Mouse (Mus musculus): ENCODE data around the gene Tmem242. TPM values are rescaled to one million over a fixed set of nuclear protein-coding genes. Genes with fewer than 3 reads are reported as not detected.

Tmem242 gene
- polyA plus RNA-seq, 1 experiment from 2014 or later, result 118 TPM

DNA sequence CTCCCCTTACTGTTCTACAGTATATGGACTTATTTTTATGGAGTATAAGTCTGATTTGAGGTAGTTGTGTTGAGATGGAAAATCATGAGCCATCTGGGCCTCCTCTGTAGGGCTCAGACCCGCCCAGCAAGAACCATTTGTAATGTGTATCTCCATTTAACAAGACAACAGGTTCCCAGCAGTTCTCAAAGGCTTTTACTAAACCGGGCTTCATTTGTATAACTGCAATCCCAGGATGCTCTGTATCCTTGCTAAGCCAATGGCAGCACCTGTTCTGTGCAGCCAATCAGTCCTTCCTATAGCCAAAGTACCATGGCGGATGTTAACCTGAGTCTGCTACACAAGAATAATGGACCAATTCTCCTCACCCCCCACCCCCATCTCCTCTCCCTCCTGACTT is 23.5 kb downstream of the Tmem242 start:
- Histone ChIP-seq H3K9ac (no peak overlapping the region), H3K27me3 (no peaks in the 10 kb centered on the region), H3K4me2 (no peak overlapping the region), H3K36me3 (peaks cover 9% of the 10 kb centered on the region), H3K9me3 (replicated peaks) (no peaks in the 10 kb centered on the region), H3K4me1 (replicated peaks) (no peaks in the 10 kb centered on the region), H3K4me3 (no peak overlapping the region), H3K27ac (no peak overlapping the region)
- 93% methylated on average over 3 of the region's 3 CpGs for WGBS
- no peak for ATAC-seq (replicated peaks; ENCODE audit: insufficient number of reproducible peaks, insufficient read depth, low FRiP score, low read depth)

GRCm38 (mm10) chr17:5414041-5414440 is 26.0 kb downstream of the Tmem242 start:
- Histone ChIP-seq H3K27ac (no peak overlapping the region), H3K4me2 (no peak overlapping the region), H3K9ac (no peak overlapping the region), H3K27me3 (no peaks in the 10 kb centered on the region), H3K9me3 (replicated peaks) (no peaks in the 10 kb centered on the region), H3K36me3 (peaks cover 14% of the 10 kb centered on the region), H3K4me1 (replicated peaks) (no peaks in the 10 kb centered on the region), H3K4me3 (no peak overlapping the region)
- ATAC-seq (replicated peaks; ENCODE audit: insufficient number of reproducible peaks, insufficient read depth, low FRiP score, low read depth), result no peak
- 77% methylated on average over 3 of the region's 3 CpGs for WGBS

- WGBS, result 88% methylated on average over 13 of the region's 13 CpGs
- no peaks in the 10 kb centered on the region for H3K27me3 ChIP-seq
- no peak overlapping the region for H3K27ac ChIP-seq
- H3K36me3 ChIP-seq, result peaks cover 12% of the 10 kb centered on the region; the same call in 1 of the 2 replicates
- H3K9ac ChIP-seq, result no peak overlapping the region
- no peak for ATAC-seq (replicated peaks; ENCODE audit: insufficient number of reproducible peaks, insufficient read depth, low FRiP score, low read depth)
- no peaks in the 10 kb centered on the region for H3K9me3 ChIP-seq (replicated peaks)
- H3K4me3 ChIP-seq, result no peak overlapping the region
- no peak overlapping the region for H3K4me2 ChIP-seq
- H3K4me1 ChIP-seq (replicated peaks), result no peaks in the 10 kb centered on the region
Measured at GRCm38 (mm10) chr17:5413350-5413749, 26.7 kb downstream of the Tmem242 start.

DNA sequence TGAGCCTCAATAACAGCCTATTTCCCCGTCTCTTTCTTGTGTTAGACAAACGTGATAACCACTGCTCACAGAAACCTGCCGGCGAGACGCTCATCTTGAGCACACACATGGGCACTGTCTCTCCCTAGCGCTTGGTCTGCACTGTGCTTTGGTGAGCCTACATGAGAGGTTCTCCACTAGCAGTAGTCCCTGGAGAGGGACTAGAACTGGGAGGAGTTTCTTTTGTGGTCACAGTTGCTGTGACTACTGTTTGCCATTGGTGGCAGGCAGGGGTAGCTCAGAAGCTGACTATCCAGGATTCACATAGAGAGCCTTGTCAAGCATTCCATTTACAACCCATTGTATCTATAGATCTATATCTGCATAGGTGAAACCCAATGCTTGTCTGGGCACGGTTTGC is 27.3 kb downstream of the Tmem242 start:
- 85% methylated on average over 7 of the region's 7 CpGs for WGBS
- no peak for ATAC-seq (replicated peaks; ENCODE audit: insufficient number of reproducible peaks, insufficient read depth, low FRiP score, low read depth)

GRCm38 (mm10) chr17:5412301-5412700 is 27.8 kb downstream of the Tmem242 start:
- no peak overlapping the region for H3K4me3 ChIP-seq
- 92% methylated on average over 8 of the region's 8 CpGs for WGBS

More for the DNA sequence above, 27.3 kb downstream of the Tmem242 start:
- no peak overlapping the region for H3K9ac ChIP-seq
- H3K4me2 ChIP-seq, result no peak overlapping the region
- H3K4me3 ChIP-seq, result no peak overlapping the region
- H3K36me3 ChIP-seq, result 0 out of 2 replicates have a peak, but pooled peaks cover 9% of the 10 kb centered on the region
- no peak overlapping the region for H3K27ac ChIP-seq
- no peaks in the 10 kb centered on the region for H3K27me3 ChIP-seq
- H3K4me1 ChIP-seq (replicated peaks), result no peaks in the 10 kb centered on the region
- no peaks in the 10 kb centered on the region for H3K9me3 ChIP-seq (replicated peaks)

GRCm38 (mm10) chr17:5411205-5411604 is 28.9 kb downstream of the Tmem242 start:
- 90% methylated on average over 17 of the region's 17 CpGs for WGBS
- no peak overlapping the region for H3K4me2 ChIP-seq
- no peaks in the 10 kb centered on the region for H3K9me3 ChIP-seq (replicated peaks)
- no peak overlapping the region for H3K4me3 ChIP-seq
- H3K4me1 ChIP-seq (replicated peaks), result peaks cover 7% of the 10 kb centered on the region
- no peaks in the 10 kb centered on the region for H3K27me3 ChIP-seq
- no peak for ATAC-seq (replicated peaks; ENCODE audit: insufficient number of reproducible peaks, insufficient read depth, low FRiP score, low read depth)
- H3K27ac ChIP-seq, result no peak overlapping the region
- 0 out of 2 replicates have a peak, but pooled peaks cover 9% of the 10 kb centered on the region for H3K36me3 ChIP-seq
- H3K9ac ChIP-seq, result no peak overlapping the region

More at GRCm38 (mm10) chr17:5412301-5412700, 27.8 kb downstream of the Tmem242 start:
- peaks cover 2% of the 10 kb centered on the region; the same call in 1 of the 2 replicates for H3K4me1 ChIP-seq (replicated peaks)
- no peaks in the 10 kb centered on the region for H3K9me3 ChIP-seq (replicated peaks)
- H3K27ac ChIP-seq, result no peak overlapping the region
- no peak for ATAC-seq (replicated peaks; ENCODE audit: insufficient number of reproducible peaks, insufficient read depth, low FRiP score, low read depth)
- H3K4me2 ChIP-seq, result no peak overlapping the region
- H3K9ac ChIP-seq, result no peak overlapping the region
- H3K27me3 ChIP-seq, result no peaks in the 10 kb centered on the region
- 0 out of 2 replicates have a peak, but pooled peaks cover 9% of the 10 kb centered on the region for H3K36me3 ChIP-seq

DNA sequence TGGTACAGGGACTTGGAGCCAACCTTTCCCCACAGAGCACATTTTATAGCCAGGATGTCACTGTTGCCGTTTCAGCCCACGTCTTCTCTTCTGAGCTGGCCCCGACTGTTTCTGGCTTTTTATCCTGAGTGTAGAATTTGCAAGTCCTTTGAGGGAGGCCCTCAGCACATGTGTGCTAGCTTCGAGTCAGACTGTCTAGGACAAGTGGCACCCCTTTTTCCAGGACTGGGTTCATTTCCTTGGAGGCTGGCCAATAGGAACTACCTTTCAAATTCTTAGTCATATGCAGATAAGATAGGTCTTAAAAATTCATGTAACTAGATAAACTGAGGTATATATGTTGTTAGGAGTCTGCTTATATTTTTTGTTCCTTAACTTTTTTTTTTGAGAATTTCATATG is 29.7 kb downstream of the Tmem242 start:
- 0 out of 2 replicates have a peak, but pooled peaks cover 9% of the 10 kb centered on the region for H3K36me3 ChIP-seq
- H3K27ac ChIP-seq, result no peak overlapping the region
- H3K4me1 ChIP-seq (replicated peaks), result peaks cover 7% of the 10 kb centered on the region
- no peak overlapping the region for H3K4me2 ChIP-seq
- WGBS, result 72% methylated on average over 4 of the region's 4 CpGs
- no peak overlapping the region for H3K9ac ChIP-seq
- H3K27me3 ChIP-seq, result no peaks in the 10 kb centered on the region
- H3K4me3 ChIP-seq, result no peak overlapping the region
- no peak for ATAC-seq (replicated peaks; ENCODE audit: insufficient number of reproducible peaks, insufficient read depth, low FRiP score, low read depth)
- no peaks in the 10 kb centered on the region for H3K9me3 ChIP-seq (replicated peaks)

DNA sequence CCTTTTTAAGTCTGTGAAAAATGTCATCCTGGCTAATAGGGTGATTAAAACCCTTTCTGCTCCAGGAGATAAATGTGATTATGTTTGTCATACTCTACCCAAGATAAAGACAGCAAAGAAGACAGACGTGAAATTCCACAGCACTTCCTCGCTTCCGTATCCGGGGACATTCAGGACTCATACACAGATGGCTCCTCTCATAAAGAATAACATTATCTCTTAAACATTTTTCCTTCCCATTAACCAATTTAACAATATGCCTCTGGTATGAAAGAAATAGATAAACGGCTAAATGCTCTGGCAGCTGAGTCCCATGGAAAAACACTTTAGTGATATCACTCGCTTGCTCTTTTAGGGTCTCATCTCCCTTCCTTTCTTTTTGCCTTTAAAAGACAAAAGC is 33.0 kb downstream of the Tmem242 start:
- Histone ChIP-seq H3K4me2 (no peak overlapping the region), H3K27me3 (peaks cover 18% of the 10 kb centered on the region), H3K9me3 (replicated peaks) (no peaks in the 10 kb centered on the region), H3K9ac (no peak overlapping the region), H3K36me3 (0 out of 2 replicates have a peak, but pooled peaks cover 9% of the 10 kb centered on the region), H3K4me1 (replicated peaks) (peaks cover 16% of the 10 kb centered on the region), H3K27ac (no peak overlapping the region), H3K4me3 (no peak overlapping the region)
- 39% methylated on average over 6 of the region's 6 CpGs for WGBS
- ATAC-seq (replicated peaks; ENCODE audit: insufficient number of reproducible peaks, insufficient read depth, low FRiP score, low read depth), result no peak

DNA sequence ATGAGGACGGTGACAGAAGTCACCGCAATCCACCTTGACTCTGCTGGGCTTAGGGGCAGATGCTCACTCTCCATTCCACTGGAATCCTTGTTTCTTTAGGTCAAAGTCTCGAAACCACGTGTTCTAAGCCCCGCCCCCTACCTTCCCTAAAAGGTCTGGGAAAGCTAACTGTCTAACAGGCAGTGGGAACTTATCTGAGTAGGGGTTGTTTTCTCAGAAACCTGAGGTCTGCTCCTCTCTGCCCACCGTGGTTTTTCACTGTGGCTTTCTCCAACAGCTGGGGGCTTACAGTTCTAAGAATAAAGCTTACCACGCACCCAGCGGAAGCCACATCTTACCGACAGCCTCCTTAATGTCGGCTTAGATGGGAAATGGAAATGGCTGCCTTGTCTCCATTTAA is 33.5 kb downstream of the Tmem242 start:
- Histone ChIP-seq H3K27me3 (peaks cover 18% of the 10 kb centered on the region), H3K4me2 (peak overlapping the region; percentile 37; the same call in 1 of the 2 replicates), H3K9ac (no peak overlapping the region), H3K27ac (no peak overlapping the region), H3K9me3 (replicated peaks) (no peaks in the 10 kb centered on the region), H3K4me3 (no peak overlapping the region), H3K36me3 (0 out of 2 replicates have a peak, but pooled peaks cover 6% of the 10 kb centered on the region), H3K4me1 (replicated peaks) (peaks cover 20% of the 10 kb centered on the region)
- ATAC-seq (replicated peaks; ENCODE audit: insufficient number of reproducible peaks, insufficient read depth, low FRiP score, low read depth), result no peak
- WGBS, result 22% methylated on average over 10 of the region's 10 CpGs

DNA sequence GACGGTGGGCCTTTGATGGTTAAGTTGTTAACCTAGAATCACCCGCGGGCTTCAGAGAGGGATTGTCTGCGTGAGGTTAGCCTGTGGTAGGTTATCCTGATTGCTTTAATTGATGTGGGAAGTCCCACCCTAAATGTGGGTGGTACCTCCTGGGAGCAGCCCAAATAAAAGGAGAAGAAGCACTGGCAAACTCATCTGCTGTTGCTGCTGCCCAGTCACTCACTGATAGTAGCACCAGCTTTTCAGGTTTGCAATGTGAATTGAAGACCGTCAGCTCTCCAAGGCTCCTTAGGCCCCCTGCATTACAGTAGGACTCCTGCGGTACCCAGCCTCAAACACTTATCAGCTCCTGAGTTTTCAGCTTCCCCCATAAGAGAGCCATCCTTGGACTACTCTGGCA is 36.2 kb downstream of the Tmem242 start:
- 85% methylated on average over 6 of the region's 6 CpGs for WGBS
- Histone ChIP-seq H3K4me3 (no peak overlapping the region), H3K4me2 (no peak overlapping the region), H3K4me1 (replicated peaks) (peaks cover 20% of the 10 kb centered on the region), H3K27ac (no peak overlapping the region), H3K36me3 (no peaks in the 10 kb centered on the region), H3K9me3 (replicated peaks) (no peaks in the 10 kb centered on the region), H3K27me3 (peaks cover 18% of the 10 kb centered on the region), H3K9ac (no peak overlapping the region)
- no peak for ATAC-seq (replicated peaks; ENCODE audit: insufficient number of reproducible peaks, insufficient read depth, low FRiP score, low read depth)

GRCm38 (mm10) chr17:5402624-5403023 is 37.4 kb downstream of the Tmem242 start:
- peaks cover 22% of the 10 kb centered on the region for H3K4me1 ChIP-seq (replicated peaks)
- peak; percentile 68 for ATAC-seq (replicated peaks; ENCODE audit: insufficient number of reproducible peaks, insufficient read depth, low FRiP score, low read depth)
- WGBS, result 25% methylated on average over 8 of the region's 8 CpGs

GRCm38 (mm10) chr17:5402069-5402468 is 38.0 kb downstream of the Tmem242 start:
- peak; percentile 61 for ATAC-seq (replicated peaks; ENCODE audit: insufficient number of reproducible peaks, insufficient read depth, low FRiP score, low read depth)
- H3K9ac ChIP-seq, result no peak overlapping the region
- H3K4me2 ChIP-seq, result peak overlapping the region; percentile 53
- no peaks in the 10 kb centered on the region for H3K36me3 ChIP-seq
- H3K27me3 ChIP-seq, result peaks cover 18% of the 10 kb centered on the region
- WGBS, result 8% methylated on average over 9 of the region's 9 CpGs
- H3K4me3 ChIP-seq, result peak overlapping the region; percentile 18; the same call in 1 of the 2 replicates
- H3K9me3 ChIP-seq (replicated peaks), result no peaks in the 10 kb centered on the region
- H3K27ac ChIP-seq, result no peak overlapping the region
- peaks cover 23% of the 10 kb centered on the region for H3K4me1 ChIP-seq (replicated peaks)

More at GRCm38 (mm10) chr17:5402624-5403023, 37.4 kb downstream of the Tmem242 start:
- H3K4me2 ChIP-seq, result peak overlapping the region; percentile 53
- no peak overlapping the region for H3K4me3 ChIP-seq
- no peaks in the 10 kb centered on the region for H3K9me3 ChIP-seq (replicated peaks)
- no peak overlapping the region for H3K27ac ChIP-seq
- peaks cover 18% of the 10 kb centered on the region for H3K27me3 ChIP-seq
- H3K36me3 ChIP-seq, result no peaks in the 10 kb centered on the region
- no peak overlapping the region for H3K9ac ChIP-seq

Measured in heart, embryonic 15.5 days (tissue).